Mouse (Mus musculus): ENCODE results near the gene Olfr1057. TPM values are rescaled to one million over a fixed set of nuclear protein-coding genes. Genes with fewer than 3 reads are reported as not detected.
"Not testable (repeated sequence)": the region's sequence is repeated elsewhere in the genome, so short reads cannot be mapped to it uniquely, and the experiment has no call there.

Gene Olfr1057
- not detected in 2 replicates for polyA plus RNA-seq (2012; rRNA removed)

- no peak for DNase-seq (ENCODE audit: low read depth, low spot score)
Observed at GRCm38 (mm10) chr2:86378293-86378692, at the start of gene Olfr1057. TSS of gene Olfr1057 (minus strand) at chr2:86378393.

GRCm38 (mm10) chr2:86426649-86427048 is 48.5 kb upstream of the Olfr1057 start, which contains the start of gene Olfr1062:
TSS of gene Olfr1062 (minus strand) at chr2:86426749.
- DNase-seq (ENCODE audit: low read depth, low spot score), result not testable (repeated sequence)

- WGBS, result 67% methylated on average over 1 of the region's 1 CpGs
- DNase-seq (ENCODE audit: low read depth, low spot score), result no peak
Observed at GRCm38 (mm10) chr2:86413950-86414349, 35.8 kb upstream of the Olfr1057 start, which contains the start of gene Olfr1061. TSS of gene Olfr1061 (minus strand) at chr2:86414050.

- WGBS, result 69% methylated on average over 2 of the region's 2 CpGs
Observed at GRCm38 (mm10) chr2:86395114-86395513, 16.9 kb upstream of the Olfr1057 start.

GRCm38 (mm10) chr2:86388461-86388860 is 10.3 kb upstream of the Olfr1057 start, which contains the start of gene Olfr1058:
TSS of gene Olfr1058 (minus strand) at chr2:86388561.
- DNase-seq (ENCODE audit: low read depth, low spot score), result not testable (repeated sequence)

More at GRCm38 (mm10) chr2:86395114-86395513, 16.9 kb upstream of the Olfr1057 start:
- no peak for DNase-seq (ENCODE audit: low read depth, low spot score)

GRCm38 (mm10) chr2:86366342-86366741 is 11.9 kb downstream of the Olfr1057 start:
- not testable (repeated sequence) for DNase-seq (ENCODE audit: low read depth, low spot score)
- no CpG with 5 or more reads among the region's 6 CpGs for WGBS

GRCm38 (mm10) chr2:86362369-86362768 is 15.8 kb downstream of the Olfr1057 start, which contains the start of gene Olfr1056:
TSS of gene Olfr1056 (minus strand) at chr2:86362469.
- DNase-seq (ENCODE audit: low read depth, low spot score), result no peak

GRCm38 (mm10) chr2:86351751-86352150 is 26.4 kb downstream of the Olfr1057 start:
- WGBS, result 81% methylated on average over 1 of the region's 1 CpGs

GRCm38 (mm10) chr2:86350184-86350583 is 28.0 kb downstream of the Olfr1057 start, which contains the start of gene Olfr1055:
TSS of gene Olfr1055 (minus strand) at chr2:86350284.
- 91% methylated on average over 5 of the region's 5 CpGs for WGBS
- no peak for DNase-seq (ENCODE audit: low read depth, low spot score)

More at GRCm38 (mm10) chr2:86351751-86352150, 26.4 kb downstream of the Olfr1057 start:
- DNase-seq (ENCODE audit: low read depth, low spot score), result not testable (repeated sequence)

- no peak for DNase-seq (ENCODE audit: low read depth, low spot score)
- WGBS, result 80% methylated on average over 3 of the region's 3 CpGs
Observed at GRCm38 (mm10) chr2:86335333-86335732, 42.9 kb downstream of the Olfr1057 start, which contains the start of gene Olfr1054. TSS of gene Olfr1054 (minus strand) at chr2:86335433.

Other genes with a start within 250 kb of the Olfr1057 start
- gene Olfr1039, start 242.5 kb downstream of the Olfr1057 start, polyA plus RNA-seq (2012; rRNA removed), result not detected in 2 replicates
- not detected in 2 replicates for gene Olfr1040, start 231.7 kb downstream of the Olfr1057 start, polyA plus RNA-seq (2012; rRNA removed)
- gene Olfr1042, start 216.6 kb downstream of the Olfr1057 start, polyA plus RNA-seq (2012; rRNA removed), result not detected in 2 replicates
- not detected in 2 replicates for gene Olfr1043, start 210.9 kb downstream of the Olfr1057 start, polyA plus RNA-seq (2012; rRNA removed)
- not detected in 2 replicates for gene Olfr1044, start 200.6 kb downstream of the Olfr1057 start, polyA plus RNA-seq (2012; rRNA removed)
- gene Olfr52, start 192.7 kb downstream of the Olfr1057 start, polyA plus RNA-seq (2012; rRNA removed), result not detected in 2 replicates
- not detected in 2 replicates for gene Olfr1045, start 175.4 kb downstream of the Olfr1057 start, polyA plus RNA-seq (2012; rRNA removed)
- not detected in 2 replicates for gene Olfr1046, start 159.1 kb downstream of the Olfr1057 start, polyA plus RNA-seq (2012; rRNA removed)
- not detected in 2 replicates for gene Olfr1047, start 147.0 kb downstream of the Olfr1057 start, polyA plus RNA-seq (2012; rRNA removed)
- gene Olfr1048, start 138.1 kb downstream of the Olfr1057 start, polyA plus RNA-seq (2012; rRNA removed), result not detected in 2 replicates
- gene Olfr1049, start 120.1 kb downstream of the Olfr1057 start, polyA plus RNA-seq (2012; rRNA removed), result not detected in 2 replicates
- gene Olfr1051, start 99.3 kb downstream of the Olfr1057 start, polyA plus RNA-seq (2012; rRNA removed), result not detected in 2 replicates
- gene Olfr1052, start 85.9 kb downstream of the Olfr1057 start, polyA plus RNA-seq (2012; rRNA removed), result not detected in 2 replicates
- not detected in 2 replicates for gene Olfr1053, start 63.1 kb downstream of the Olfr1057 start, polyA plus RNA-seq (2012; rRNA removed)
- not detected in 2 replicates for gene Olfr1054, start 43.0 kb downstream of the Olfr1057 start, polyA plus RNA-seq (2012; rRNA removed)
- not detected in 2 replicates for gene Olfr1055, start 28.1 kb downstream of the Olfr1057 start, polyA plus RNA-seq (2012; rRNA removed)
- not detected in 2 replicates for gene Olfr1056, start 15.9 kb downstream of the Olfr1057 start, polyA plus RNA-seq (2012; rRNA removed)
- gene Olfr1058, start 10.2 kb upstream of the Olfr1057 start, polyA plus RNA-seq (2012; rRNA removed), result not detected in 2 replicates
- gene Olfr1061, start 35.7 kb upstream of the Olfr1057 start, polyA plus RNA-seq (2012; rRNA removed), result not detected in 2 replicates
- gene Olfr1062, start 48.4 kb upstream of the Olfr1057 start, polyA plus RNA-seq (2012; rRNA removed), result not detected in 2 replicates
- gene Olfr1065, start 72.2 kb upstream of the Olfr1057 start, polyA plus RNA-seq (2012; rRNA removed), result not detected in 2 replicates
- gene Olfr1066, start 77.9 kb upstream of the Olfr1057 start, polyA plus RNA-seq (2012; rRNA removed), result not detected in 2 replicates
- gene Olfr228, start 109.0 kb upstream of the Olfr1057 start, polyA plus RNA-seq (2012; rRNA removed), result not detected in 2 replicates
- gene Olfr1076, start 130.1 kb upstream of the Olfr1057 start, polyA plus RNA-seq (2012; rRNA removed), result not detected in 2 replicates
- gene Olfr1079, start 164.1 kb upstream of the Olfr1057 start, polyA plus RNA-seq (2012; rRNA removed), result not detected in 2 replicates
- not detected in 2 replicates for gene Olfr1080, start 179.8 kb upstream of the Olfr1057 start, polyA plus RNA-seq (2012; rRNA removed)
- gene Olfr1082, start 220.6 kb upstream of the Olfr1057 start, polyA plus RNA-seq (2012; rRNA removed), result not detected in 2 replicates

All from large intestine, adult 2 months (tissue).